Mouse (Mus musculus): ENCODE measurements around the gene Pcnx.

DNA sequence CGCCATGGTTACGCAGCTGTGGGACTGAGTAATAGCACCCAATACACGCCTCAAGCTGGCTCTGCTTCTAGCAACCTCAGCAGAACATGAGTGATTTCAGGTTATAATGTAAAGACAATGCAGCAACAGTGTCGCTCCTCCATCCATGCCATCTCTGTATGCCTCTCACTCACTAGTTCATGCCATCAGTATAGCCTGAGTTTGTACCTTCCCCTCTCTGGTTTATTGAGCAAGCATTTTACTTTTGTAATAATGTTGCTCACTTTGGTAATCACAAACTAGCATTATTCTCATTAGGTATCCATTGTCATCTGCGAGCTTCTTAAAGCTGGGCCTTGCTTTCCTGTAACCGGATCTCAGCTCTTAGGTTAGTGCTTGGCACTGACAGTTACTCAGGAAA, 36.2 kb downstream of the Pcnx start:
- TF ChIP-seq CTCF (conservative IDR thresholded peaks at IDR 0.05; ENCODE audit: low read length), result no peak
- no peak for TF ChIP-seq POU5F1 (IDR thresholded peaks at IDR 0.05; ENCODE audit: borderline replicate concordance, low read length)
- no peak for TF ChIP-seq NANOG (IDR thresholded peaks at IDR 0.05; ENCODE audit: borderline replicate concordance, low read length)
